Mouse (Mus musculus) lung, postnatal 10 days (tissue): Measurements from ENCODE around the gene Snx20.

Experiments used
- DNase-seq: peaks from one replicate; pipeline ENCODE4 v3.0.0; 2021

Gene Snx20

DNA sequence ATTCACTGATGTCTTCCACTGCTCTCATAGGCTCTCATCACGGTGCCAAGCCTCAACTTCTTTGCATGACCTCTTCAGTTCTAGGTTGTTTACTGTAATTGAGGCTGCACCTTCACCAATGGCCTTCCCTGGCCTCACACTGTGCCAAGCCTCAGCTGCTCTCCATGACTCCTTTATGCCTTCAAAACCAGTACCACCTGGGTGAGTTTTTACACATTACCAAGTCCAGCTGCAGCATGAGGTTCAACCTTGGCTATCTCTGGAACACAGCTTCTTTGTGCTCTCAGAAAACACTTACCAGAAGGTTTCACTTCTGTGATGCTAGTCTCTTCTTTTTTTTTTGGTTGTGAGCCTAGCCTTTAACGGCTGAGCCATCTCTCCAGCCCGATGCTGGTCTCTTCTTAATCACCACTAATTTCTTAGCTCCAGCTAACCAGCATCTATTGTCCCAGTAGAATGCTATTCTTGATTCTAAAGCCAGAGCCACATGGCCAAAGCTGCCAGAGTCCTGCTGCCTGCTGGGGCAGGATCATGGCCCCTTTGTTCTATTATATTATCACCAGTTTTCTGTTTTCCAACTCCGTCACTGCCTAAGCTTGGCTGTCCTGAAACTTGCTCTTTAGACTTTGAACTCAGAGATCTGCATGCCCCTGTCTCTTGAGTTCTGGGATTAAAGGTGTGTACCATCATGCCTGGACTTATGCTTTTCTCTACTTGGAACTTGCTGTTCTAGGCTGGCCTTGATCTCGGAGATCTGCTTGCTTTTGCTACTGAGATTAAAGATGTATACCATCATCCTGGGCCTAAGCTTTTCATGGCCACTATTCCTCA, 7.0 kb upstream of the Snx20 start:
- no peak for DNase-seq

- DNase-seq = no peak
These were observed 3.0 kb upstream of the Snx20 start for GRCm38 (mm10) chr8:88638908-88639307.

GRCm38 (mm10) chr8:88637092-88638000, 1.4 kb upstream of the Snx20 start:
- no peak for DNase-seq

DNA sequence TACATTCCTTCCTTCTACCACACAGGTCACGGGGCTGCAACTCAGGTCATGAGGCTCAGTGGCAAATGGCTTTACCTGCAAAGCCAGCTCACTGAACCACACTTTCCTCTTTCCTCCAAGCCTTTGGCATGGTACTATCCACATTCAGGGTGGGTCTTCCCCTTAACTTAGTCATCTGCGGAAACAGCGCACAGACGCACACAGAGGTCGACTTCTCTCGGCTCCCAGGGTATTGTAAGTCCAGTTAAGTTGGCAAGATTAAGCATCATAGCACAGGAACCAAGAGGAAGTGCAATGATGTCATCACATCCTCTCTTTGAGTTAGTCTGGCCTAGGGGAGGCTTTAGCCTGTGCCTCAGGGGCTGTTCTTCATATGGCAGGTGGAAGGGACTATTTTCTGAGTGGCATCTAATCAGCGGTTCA, 2.6 kb downstream of the Snx20 start:
- peak; percentile 52 for DNase-seq

DNA sequence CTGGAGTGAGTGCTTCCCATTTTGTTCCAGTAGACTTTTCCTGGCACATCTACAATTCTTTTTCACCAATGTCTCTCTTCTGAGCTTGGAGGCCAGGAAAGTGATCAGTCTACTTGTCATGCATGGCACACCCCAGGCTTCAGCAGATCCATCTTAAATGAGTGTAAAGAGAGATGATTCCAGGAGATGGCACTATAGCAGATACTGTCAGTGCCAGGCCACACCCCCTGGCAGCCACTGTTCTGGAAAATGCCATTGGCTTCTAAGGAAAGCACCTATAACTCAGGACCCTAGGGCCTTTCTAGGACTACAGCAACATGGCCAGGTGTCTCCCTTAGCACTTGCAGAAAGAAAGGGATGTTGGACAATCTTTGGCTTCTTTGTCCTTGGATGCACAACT, 4.8 kb downstream of the Snx20 start:
- DNase-seq = peak; percentile 64

GRCm38 (mm10) chr8:88630225-88630624, 5.7 kb downstream of the Snx20 start:
- peak; percentile 26 for DNase-seq

GRCm38 (mm10) chr8:88628001-88628774, 7.7 kb downstream of the Snx20 start:
- no peak for DNase-seq

- DNase-seq = peak; percentile 84
These were observed 8.5 kb downstream of the Snx20 start for GRCm38 (mm10) chr8:88627265-88627991.

- no peak for DNase-seq
These were observed 9.0 kb downstream of the Snx20 start for GRCm38 (mm10) chr8:88626940-88627264.

GRCm38 (mm10) chr8:88626433-88626832, 9.5 kb downstream of the Snx20 start:
- no peak for DNase-seq

- DNase-seq = no peak
These were observed 11.7 kb downstream of the Snx20 start for GRCm38 (mm10) chr8:88624276-88624675.

GRCm38 (mm10) chr8:88623351-88623750, 12.6 kb downstream of the Snx20 start:
- DNase-seq = no peak

DNA sequence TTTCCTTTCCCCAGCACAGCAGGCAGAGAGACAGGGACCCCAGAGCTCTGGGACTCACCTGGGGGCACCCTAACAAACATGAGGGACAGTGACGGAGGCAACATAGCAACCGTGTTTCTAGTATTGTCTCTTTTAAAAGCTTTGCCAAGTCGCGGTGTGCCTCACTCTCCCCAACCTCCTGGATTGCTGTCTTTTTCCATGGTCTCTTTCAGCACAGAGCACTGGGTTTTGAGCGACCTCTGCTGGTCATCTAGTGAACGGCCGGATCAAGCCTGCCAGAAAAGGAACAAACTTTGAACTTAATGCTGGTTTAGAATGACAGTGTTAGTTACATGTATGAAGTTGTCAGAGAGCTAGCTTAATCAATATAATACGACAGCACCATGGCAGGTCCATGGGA, 14.5 kb downstream of the Snx20 start:
- DNase-seq = peak; percentile 87

GRCm38 (mm10) chr8:88620931-88621330, 15.0 kb downstream of the Snx20 start:
- no peak for DNase-seq

- peak; percentile 22 for DNase-seq
These were observed 16.4 kb downstream of the Snx20 start for GRCm38 (mm10) chr8:88619513-88619912.

DNA sequence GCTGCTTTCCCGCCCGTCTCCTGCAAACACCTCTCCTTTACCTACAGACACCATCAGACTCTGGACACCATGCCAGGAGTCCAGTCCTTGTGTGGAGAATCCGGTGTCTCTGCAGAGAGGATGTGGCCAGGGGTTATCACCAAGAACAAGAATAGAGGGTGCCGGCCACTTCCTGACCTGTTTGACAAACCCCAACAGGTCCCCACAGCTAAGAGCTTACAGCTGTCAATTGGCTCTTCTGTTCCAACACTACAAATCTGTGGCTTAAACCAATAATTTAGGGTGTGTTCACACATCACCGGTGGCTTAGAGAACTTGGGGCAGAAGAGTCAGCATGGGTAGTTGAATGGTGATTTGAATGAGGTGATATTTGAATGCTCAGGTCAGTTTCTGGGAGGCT, 17.3 kb downstream of the Snx20 start:
- DNase-seq = no peak

DNA sequence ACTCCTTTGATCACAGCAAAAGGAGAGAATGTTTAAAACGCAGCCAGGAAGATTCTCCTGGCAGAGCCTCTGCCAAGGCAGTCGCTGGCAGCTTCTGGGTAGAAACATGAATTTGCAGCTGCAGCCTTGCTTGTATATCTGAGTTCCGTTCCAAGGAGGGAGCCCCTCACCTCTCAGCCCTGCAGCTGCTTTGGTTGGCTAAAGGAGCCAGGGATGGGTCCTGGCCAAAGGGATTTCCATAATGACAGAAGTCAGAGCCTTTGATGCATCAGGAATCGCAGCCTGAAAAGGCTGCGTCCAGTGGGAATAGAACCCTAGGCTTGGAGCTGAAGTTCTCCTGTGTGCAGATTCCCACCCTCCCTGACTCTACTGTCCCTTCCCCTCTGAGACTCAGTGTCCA, 20.9 kb downstream of the Snx20 start:
- peak; percentile 22 for DNase-seq

- no peak for DNase-seq
These were observed 25.7 kb downstream of the Snx20 start for GRCm38 (mm10) chr8:88610271-88610670.

DNA sequence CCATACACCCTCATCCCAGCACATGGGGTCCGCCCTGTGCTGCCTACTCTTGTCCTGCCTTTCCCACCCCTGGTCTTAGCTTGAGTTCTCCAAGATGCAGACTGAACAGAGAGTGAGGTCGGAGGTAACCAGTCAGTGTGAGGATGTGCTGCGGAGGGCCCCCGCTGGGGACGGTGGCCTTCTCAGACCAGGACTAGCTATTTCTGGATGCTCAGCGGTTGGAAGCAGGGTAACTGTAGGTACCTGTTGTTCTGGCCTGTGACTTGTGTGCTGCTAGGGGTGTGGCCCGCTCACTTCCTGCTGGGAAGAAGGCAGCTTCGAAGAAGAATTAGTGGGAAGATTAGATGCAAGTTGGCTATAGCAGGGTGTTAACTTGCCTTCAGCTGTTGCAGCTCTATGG, 26.9 kb downstream of the Snx20 start:
- no peak for DNase-seq

GRCm38 (mm10) chr8:88605361-88606040, 30.4 kb downstream of the Snx20 start:
- peak; percentile 59 for DNase-seq

- DNase-seq = peak; percentile 94
These were observed 31.6 kb downstream of the Snx20 start for GRCm38 (mm10) chr8:88604065-88605038.
